Mouse (Mus musculus) stomach, postnatal 0 days (tissue): ENCODE data around the gene Pheta2. TPM values are rescaled to one million over a fixed set of nuclear protein-coding genes. Genes with fewer than 3 reads are reported as not detected.

Experiments
- ATAC-seq: fragments of 200-750 bp; cut with Nextera tagmentation; 2 replicates; pipeline ENCODE4 v1.8.0; 2017; ENCODE audit not compliant: low FRiP score, low TSS enrichment
- DNase-seq: peaks from one replicate; pipeline ENCODE4 v3.0.0-alpha.2; 2016; ENCODE audit warnings: low spot score
- H3K27ac ChIP-seq: fragments of 300-500 bp; sonication (generic); replicated peaks from 2 replicates; pipeline ENCODE4 v1.5.1; 2014; ENCODE audit warnings: mild to moderate bottlenecking, control low read depth
- H3K27me3 ChIP-seq: fragments of 300-500 bp; sonication (generic); 2 replicates; pipeline ENCODE4 v1.6.1; 2014; ENCODE audit warnings: low read length; ENCODE audit not compliant: control insufficient read depth, insufficient read depth
- H3K36me3 ChIP-seq: fragments of 300-500 bp; sonication (generic); 2 replicates; pipeline ENCODE4 v1.6.1; 2014; ENCODE audit warnings: low read length, mixed read lengths; ENCODE audit not compliant: control insufficient read depth, insufficient read depth
- H3K4me1 ChIP-seq: fragments of 300-500 bp; sonication (generic); replicated peaks from 2 replicates; pipeline ENCODE4 v1.6.1; 2014; ENCODE audit warnings: antibody characterized with exemption; ENCODE audit not compliant: control insufficient read depth, insufficient read depth
- H3K4me2 ChIP-seq: fragments of 300-500 bp; sonication (generic); replicated peaks from 2 replicates; pipeline ENCODE4 v1.6.1; 2014; ENCODE audit warnings: low read depth, mild to moderate bottlenecking, control low read depth, moderate library complexity
- H3K4me3 ChIP-seq: fragments of 300-500 bp; sonication (generic); 2 replicates; pipeline ENCODE4 v1.5.1; 2014; ENCODE audit warnings: low read depth, low read length, control low read depth
- H3K9ac ChIP-seq: fragments of 300-500 bp; sonication (generic); 2 replicates; pipeline ENCODE4 v1.6.1; 2014; ENCODE audit warnings: mild to moderate bottlenecking, low read length, control low read depth, mixed read lengths
- H3K9me3 ChIP-seq: fragments of 300-500 bp; sonication (generic); 2 replicates; pipeline ENCODE4 v1.6.1; 2016; ENCODE audit warnings: low read length; ENCODE audit not compliant: control insufficient read depth
- CTCF ChIP-seq: IDR thresholded peaks from 2 replicates; pipeline ENCODE4 v1.5.1; 2016; ENCODE audit warnings: antibody characterized with exemption, low read depth, mild to moderate bottlenecking, moderate library complexity
- EP300 ChIP-seq: optimal IDR thresholded peaks from 2 replicates; pipeline ENCODE3; 2016; ENCODE audit warnings: antibody characterized with exemption
- WGBS: fragments of 180-500 bp; shearing (Covaris S2); extraction: QIAGEN DNeasy Blood & Tissue Kit; methylation state at CpG from one replicate; pipeline ENCODE4 v1.1.7; 2014; 5-methylcytosine and 5-hydroxymethylcytosine counted together
- polyA plus RNA-seq: library from polyadenylated mRNA; unstranded; fragments of >200 nt; fragmentation: Nextera tagmentation; extraction: Ambion mirVana; gene quantifications from 2 replicates; pipeline ENCODE4 v1.2.1, GENCODE M21; 2015

The Pheta2 gene
- polyA plus RNA-seq, 1 experiment from 2014 or later: 6.3 TPM

DNA sequence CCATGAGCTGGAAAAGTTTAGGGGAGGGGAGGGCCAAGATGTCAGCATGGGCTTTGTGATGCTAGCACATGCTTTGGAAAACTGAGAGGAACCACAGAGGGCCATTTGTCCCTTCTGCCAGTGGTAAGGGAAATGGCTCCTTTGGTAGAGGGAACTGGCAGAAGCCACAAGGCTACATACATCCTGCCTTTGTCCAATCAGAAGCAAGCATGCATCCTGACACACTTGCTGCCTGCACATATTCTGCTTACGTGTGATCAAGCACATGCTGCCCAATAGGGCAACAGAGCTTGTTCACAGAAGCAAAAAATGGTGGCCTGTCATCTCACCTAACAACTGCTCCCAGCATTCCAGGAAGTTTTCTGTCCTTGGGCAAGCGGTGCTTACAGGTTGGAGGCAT lies 13.4 kb upstream of the Pheta2 start:
- H3K9ac ChIP-seq: no peak overlapping the region
- H3K9me3 ChIP-seq: no peaks in the 10 kb centered on the region
- DNase-seq (no peak), ATAC-seq (no peak)
- no peaks in the 10 kb centered on the region for H3K27me3 ChIP-seq
- H3K27ac ChIP-seq: no peak overlapping the region
- no peak overlapping the region for H3K4me3 ChIP-seq
- H3K4me1 ChIP-seq: no peaks in the 10 kb centered on the region
- WGBS: 68% methylated on average over 2 of the region's 2 CpGs
- no peak for TF ChIP-seq CTCF
- TF ChIP-seq EP300: no peak
- peaks cover 10% of the 10 kb centered on the region; the same call in 1 of the 2 replicates for H3K36me3 ChIP-seq
- no peak overlapping the region for H3K4me2 ChIP-seq

DNA sequence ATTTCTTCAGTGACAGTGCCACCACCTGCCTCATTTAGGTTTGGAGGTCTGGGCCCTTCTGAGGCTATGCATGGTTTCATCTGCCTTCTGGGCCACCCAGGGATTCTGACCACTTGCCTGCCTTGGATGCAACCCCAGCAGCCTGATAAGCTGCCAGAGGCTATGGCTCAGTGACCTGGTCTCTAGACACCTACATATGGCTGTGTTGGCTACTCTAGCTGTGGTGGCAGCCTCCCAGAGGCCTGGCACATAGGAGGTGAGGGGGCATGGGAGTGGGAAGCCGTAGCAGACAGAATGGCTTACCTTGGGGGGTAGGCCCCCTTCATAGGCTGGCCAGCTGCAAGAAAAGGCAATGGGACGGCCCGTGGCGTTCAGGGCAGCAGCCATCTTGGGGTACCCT lies 3.5 kb upstream of the Pheta2 start:
- H3K4me2 ChIP-seq: no peak overlapping the region
- no peak overlapping the region for H3K27ac ChIP-seq
- no peak for DNase-seq
- 91% methylated on average over 4 of the region's 4 CpGs for WGBS
- H3K9ac ChIP-seq: no peak overlapping the region
- peaks cover 21% of the 10 kb centered on the region; the same call in 1 of the 2 replicates for H3K36me3 ChIP-seq
- peaks cover 2% of the 10 kb centered on the region; the same call in 1 of the 2 replicates for H3K4me1 ChIP-seq
- no peaks in the 10 kb centered on the region for H3K9me3 ChIP-seq
- TF ChIP-seq CTCF (no peak), EP300 (no peak)
- no peak for ATAC-seq
- no peak overlapping the region for H3K4me3 ChIP-seq
- H3K27me3 ChIP-seq: no peaks in the 10 kb centered on the region

DNA sequence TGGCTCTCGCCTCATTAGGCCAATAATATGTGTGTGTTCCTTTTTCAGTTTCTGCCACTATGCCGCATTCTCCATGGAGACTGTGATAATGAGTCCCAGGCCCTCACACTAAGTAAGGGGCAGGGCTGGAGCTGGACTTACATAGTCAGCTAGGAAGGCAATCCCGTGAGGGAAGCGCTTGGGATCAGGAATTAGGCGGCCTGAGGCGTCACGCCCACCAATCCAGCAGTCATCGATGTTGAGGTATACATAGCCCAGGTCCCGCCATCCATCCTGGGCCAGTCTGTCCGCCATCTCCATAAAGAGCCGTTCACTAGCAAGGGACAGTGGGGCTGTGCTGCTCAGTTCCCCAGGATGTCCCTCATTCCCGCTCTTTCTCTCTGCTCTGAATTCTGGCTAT lies 2.1 kb upstream of the Pheta2 start:
- WGBS: 89% methylated on average over 12 of the region's 12 CpGs
- no peak for TF ChIP-seq CTCF
- TF ChIP-seq EP300: no peak
- H3K4me3 ChIP-seq: no peak overlapping the region
- H3K9me3 ChIP-seq: no peaks in the 10 kb centered on the region
- H3K9ac ChIP-seq: no peak overlapping the region
- no peak for DNase-seq
- peaks cover 6% of the 10 kb centered on the region for H3K4me1 ChIP-seq
- no peaks in the 10 kb centered on the region for H3K27me3 ChIP-seq
- H3K27ac ChIP-seq: no peak overlapping the region
- H3K36me3 ChIP-seq: peaks cover 19% of the 10 kb centered on the region; the same call in 1 of the 2 replicates
- no peak for ATAC-seq
- no peak overlapping the region for H3K4me2 ChIP-seq

DNA sequence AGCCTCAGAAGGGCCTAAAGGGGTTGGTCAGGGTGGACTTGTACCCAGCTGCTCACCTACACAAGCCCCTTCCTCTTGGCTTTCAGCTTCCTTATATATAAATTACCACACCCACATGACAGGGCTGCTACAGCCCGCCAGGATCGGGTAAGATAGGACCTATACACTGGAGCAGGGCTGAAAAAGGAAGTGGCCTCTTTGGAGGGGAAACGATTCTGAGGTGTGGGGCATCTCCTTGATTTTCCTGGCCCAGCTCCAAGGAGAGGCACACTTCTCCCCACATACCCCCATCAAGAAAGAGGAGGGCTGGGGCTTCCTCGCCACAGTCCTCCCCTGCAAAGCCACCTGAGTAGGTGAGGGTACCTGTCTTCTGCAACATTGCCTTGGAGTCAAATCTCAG lies 867 bp upstream of the Pheta2 start:
- TF ChIP-seq CTCF (no peak), EP300 (no peak)
- Histone ChIP-seq H3K27ac (peak overlapping the region; percentile 86; the same call in 1 of the 2 replicates), H3K4me3 (peak overlapping the region; percentile 67), H3K9ac (peak overlapping the region; percentile 78), H3K36me3 (peaks cover 13% of the 10 kb centered on the region; the same call in 1 of the 2 replicates), H3K9me3 (no peaks in the 10 kb centered on the region), H3K4me2 (peak overlapping the region; percentile 66), H3K4me1 (peaks cover 6% of the 10 kb centered on the region), H3K27me3 (no peaks in the 10 kb centered on the region)
- 13% methylated on average over 4 of the region's 4 CpGs for WGBS
- ATAC-seq: no peak
- no peak for DNase-seq

DNA sequence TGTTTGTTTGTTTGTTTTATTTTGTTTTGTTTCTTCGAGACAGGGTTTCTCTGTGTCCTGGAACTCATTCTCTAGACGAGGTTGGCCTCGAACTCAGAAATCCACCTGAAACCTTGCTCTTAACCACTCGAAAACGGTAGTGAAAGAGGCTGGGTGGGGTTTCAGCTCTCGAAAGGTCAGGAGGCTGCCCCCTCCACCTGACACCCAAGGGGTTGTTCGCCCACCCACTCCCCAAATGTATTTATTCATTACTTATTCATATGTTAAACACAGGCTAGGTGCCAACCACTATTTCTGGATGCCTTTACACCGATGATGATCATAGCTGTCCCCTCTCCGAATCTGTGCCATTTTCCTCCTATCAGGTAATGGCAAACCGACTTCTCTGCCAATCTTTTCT lies 408 bp downstream of the Pheta2 start:
- H3K27ac ChIP-seq: peak overlapping the region; percentile 86
- H3K36me3 ChIP-seq: peaks cover 13% of the 10 kb centered on the region; the same call in 1 of the 2 replicates
- ATAC-seq (no peak), DNase-seq (no peak)
- peak overlapping the region; percentile 66 for H3K4me2 ChIP-seq
- peak overlapping the region; percentile 67 for H3K4me3 ChIP-seq
- no peak for TF ChIP-seq EP300
- TF ChIP-seq CTCF: no peak; the same call in 1 of the 2 replicates
- WGBS: 56% methylated on average over 10 of the region's 10 CpGs
- H3K9me3 ChIP-seq: no peaks in the 10 kb centered on the region
- no peaks in the 10 kb centered on the region for H3K27me3 ChIP-seq
- H3K4me1 ChIP-seq: peaks cover 6% of the 10 kb centered on the region
- H3K9ac ChIP-seq: peak overlapping the region; percentile 78

DNA sequence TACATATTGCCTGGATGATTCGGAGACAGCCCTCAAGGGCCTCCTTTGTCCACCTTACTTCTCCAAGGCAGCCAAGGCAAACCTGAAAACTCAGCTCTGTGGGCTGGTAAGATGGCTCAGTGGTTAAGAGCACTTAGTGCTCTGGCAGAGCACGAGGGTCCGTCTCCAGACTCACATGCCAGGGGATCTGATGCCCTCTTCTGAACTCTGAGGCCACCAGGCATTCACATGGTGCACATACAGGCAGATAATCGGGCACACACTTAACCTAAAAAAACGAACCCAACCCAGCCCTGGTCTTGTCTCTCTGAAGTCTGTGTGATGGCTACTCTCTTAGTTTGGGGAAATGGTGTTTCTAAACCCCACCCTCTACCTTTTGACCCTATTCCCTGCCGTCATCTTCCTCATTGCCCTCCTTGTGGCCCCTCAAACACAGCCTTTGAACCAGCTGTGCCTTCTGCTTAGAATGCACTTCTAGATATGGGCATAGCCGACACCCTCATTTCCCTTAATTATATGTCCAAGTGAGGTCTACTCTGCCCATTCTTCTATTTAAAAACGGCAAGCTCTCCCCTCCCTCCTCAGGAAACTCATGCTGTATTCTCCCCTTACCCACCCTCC lies 1.0 kb downstream of the Pheta2 start:
- no peak for TF ChIP-seq CTCF
- no peak for TF ChIP-seq EP300
- DNase-seq: no peak
- no peak overlapping the region for H3K9ac ChIP-seq

More for the DNA sequence above, 1.0 kb downstream of the Pheta2 start:
- 67% methylated on average over 8 of the region's 8 CpGs for whole genome bisulfite sequencing
- H3K27ac ChIP-seq: no peak overlapping the region
- no peak overlapping the region for H3K4me3 ChIP-seq
- no peak overlapping the region for H3K4me2 ChIP-seq
- H3K4me1 ChIP-seq: peaks cover 6% of the 10 kb centered on the region
- ATAC-seq: no peak
- peaks cover 12% of the 10 kb centered on the region; the same call in 1 of the 2 replicates for H3K36me3 ChIP-seq
- H3K27me3 ChIP-seq: no peaks in the 10 kb centered on the region
- no peaks in the 10 kb centered on the region for H3K9me3 ChIP-seq
